Mouse (Mus musculus) ES-E14 (cell line): ENCODE measurements around the gene Wdr24. TPM values are rescaled to one million over a fixed set of nuclear protein-coding genes. Genes with fewer than 3 reads are reported as not detected.

Experiments used
- DNase-seq: peaks from one replicate; pipeline ENCODE4 v3.0.0-alpha.2; 2013; ENCODE audit warnings: low read depth, low spot score
- H3K27ac ChIP-seq: 2 replicates; pipeline ENCODE4 v1.5.1; 2012; ENCODE audit warnings: low read depth, mild to moderate bottlenecking, low read length, moderate library complexity, mixed read lengths; ENCODE audit not compliant: poor library complexity, insufficient read depth, severe bottlenecking
- H3K36me3 ChIP-seq: 2 replicates; pipeline ENCODE4 v1.6.1; 2012; ENCODE audit warnings: mild to moderate bottlenecking, low read length, moderate library complexity, mixed read lengths; ENCODE audit not compliant: control insufficient read depth, poor library complexity, insufficient read depth, severe bottlenecking
- H3K4me1 ChIP-seq, 2 experiments: fragments of 150-350 bp in 1 of 2; sonication (generic) in 1 of 2; 2 replicates each; pipeline ENCODE4 v1.6.1; 2012; ENCODE audit warnings: low read length in 2 of 2, mild to moderate bottlenecking in 1 of 2, mixed read lengths in 1 of 2; ENCODE audit not compliant: control insufficient read depth in 2 of 2, insufficient read depth in 2 of 2, poor library complexity in 1 of 2
- H3K4me3 ChIP-seq, 2 experiments: fragments of 150-350 bp in 1 of 2; sonication (generic) in 1 of 2; 2 replicates each; pipeline ENCODE4 v1.5.1; 2012; ENCODE audit warnings: low read length in 2 of 2, low read depth in 1 of 2, mild to moderate bottlenecking in 1 of 2, mixed read lengths in 1 of 2; ENCODE audit not compliant: insufficient read depth in 1 of 2, poor library complexity in 1 of 2, severe bottlenecking in 1 of 2
- H3K9ac ChIP-seq: 2 replicates; pipeline ENCODE4 v1.6.1; 2012; ENCODE audit warnings: low read depth, mild to moderate bottlenecking, low read length, mixed read lengths; ENCODE audit not compliant: poor library complexity, insufficient read depth, severe bottlenecking
- H3K9me3 ChIP-seq: fragments of 150-350 bp; sonication (generic); 2 replicates; pipeline ENCODE4 v1.6.1; 2012; ENCODE audit warnings: low read depth, mild to moderate bottlenecking, low read length; ENCODE audit not compliant: control insufficient read depth, insufficient read depth
- CHD2 ChIP-seq: IDR thresholded peaks from 2 replicates; pipeline ENCODE4 v1.6.1; 2014; ENCODE audit warnings: mild to moderate bottlenecking, low read depth, low read length, inconsistent platforms
- HCFC1 ChIP-seq: IDR thresholded peaks from 2 replicates; pipeline ENCODE4 v1.6.1; 2012; ENCODE audit warnings: low read length, inconsistent platforms, borderline replicate concordance; ENCODE audit not compliant: insufficient read depth
- MAFK ChIP-seq: IDR thresholded peaks from 2 replicates; pipeline ENCODE4 v1.6.1; 2014; ENCODE audit warnings: mild to moderate bottlenecking, low read depth, low read length, inconsistent platforms; ENCODE audit not compliant: insufficient read depth
- ZC3H11A ChIP-seq: IDR thresholded peaks from 2 replicates; pipeline ENCODE4 v1.6.1; 2012; ENCODE audit warnings: low read depth, mild to moderate bottlenecking, inconsistent platforms, low read length, borderline replicate concordance
- ZNF384 ChIP-seq: IDR thresholded peaks from 2 replicates; pipeline ENCODE4 v1.6.1; 2012; ENCODE audit warnings: low read depth, low read length, inconsistent platforms
- in situ Hi-C, 2 experiments: fragments of 600-800 bp; cut with MboI; formaldehyde crosslinking; loops; one replicate each; pipeline ENCODE4 v1.15.1; 2025; ENCODE audit warnings: low sequenced_read_pairs in 2 of 2, inconsistent platforms in 1 of 2; ENCODE audit not compliant: unreplicated experiment in 2 of 2
- total RNA-seq: library from RNA; depleted of rRNA; stranded (reverse); fragments of 300-350 nt; gene quantifications from 2 replicates; pipeline ENCODE4 v1.2.3, GENCODE M21; 2012

Wdr24 gene
- total RNA-seq, 1 experiment = 28.6 TPM

DNA sequence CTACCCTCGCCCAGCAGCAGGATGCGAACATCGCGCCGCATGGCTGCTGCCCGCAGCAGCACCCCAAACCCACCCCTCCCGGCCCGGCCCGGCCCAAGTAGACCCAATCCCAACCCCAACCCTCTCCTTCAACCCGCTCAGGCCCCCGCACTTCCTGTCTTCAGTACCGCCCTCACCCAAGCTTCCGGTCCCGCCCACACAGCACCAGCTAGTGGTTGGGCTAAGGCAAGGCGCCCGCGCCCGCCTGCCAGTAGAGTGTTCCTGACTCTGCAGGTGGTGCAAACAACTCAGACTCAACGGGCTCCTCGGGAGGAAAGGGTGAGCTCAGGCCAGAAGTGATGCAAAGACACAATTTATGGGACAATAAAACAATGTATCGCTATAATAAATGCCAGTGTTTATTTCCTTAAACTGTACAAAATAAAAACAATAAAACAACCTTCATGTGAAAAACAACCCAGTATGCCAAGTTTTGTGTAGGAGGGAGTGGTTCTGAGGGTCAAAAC is 21.0 kb downstream of the Wdr24 start, which contains the start of gene Rhot2:
Gene Rhot2 (minus strand): TSS at position 456 of the 506 bp plus-strand sequence.
- TF ChIP-seq ZNF384 = no peak
- no peak for TF ChIP-seq MAFK
- no peak for TF ChIP-seq HCFC1
- TF ChIP-seq CHD2 = no peak
- TF ChIP-seq ZC3H11A = no peak
- peak; percentile 83 for DNase-seq
- peaks cover 2 to 6% of the 10 kb centered on the region in 2 experiments; a peak in 1 of 4 replicates for H3K4me1 ChIP-seq
- in situ Hi-C loops = no loop called here
- H3K27ac ChIP-seq = peak within 1 kb of the TSS; percentile 22; the same call in 1 of the 2 replicates
- H3K4me3 ChIP-seq = peak within 1 kb of the TSS; percentile 88 to 93
- peak within 1 kb of the TSS; percentile 94 for H3K9ac ChIP-seq
- H3K9me3 ChIP-seq = no peaks in the 10 kb centered on the region
- H3K36me3 ChIP-seq = peaks cover 37% of the 10 kb centered on the region

GRCm38 (mm10) chr17:25860229-25860628 is 36.8 kb downstream of the Wdr24 start:
- Histone ChIP-seq H3K9me3 (no peaks in the 10 kb centered on the region), H3K4me1 (peaks cover 0 to 4% of the 10 kb centered on the region in 2 experiments; a peak in 1 of 4 replicates), H3K9ac (no peak overlapping the region), H3K27ac (no peak overlapping the region), H3K36me3 (peaks cover 2% of the 10 kb centered on the region; the same call in 1 of the 2 replicates), H3K4me3 (no peak overlapping the region)
- no peak for TF ChIP-seq ZC3H11A
- no peak for TF ChIP-seq MAFK
- no peak for TF ChIP-seq CHD2
- no peak for TF ChIP-seq ZNF384
- TF ChIP-seq HCFC1 = no peak
- DNase-seq = no peak
- in situ Hi-C loops = no loop called here

DNA sequence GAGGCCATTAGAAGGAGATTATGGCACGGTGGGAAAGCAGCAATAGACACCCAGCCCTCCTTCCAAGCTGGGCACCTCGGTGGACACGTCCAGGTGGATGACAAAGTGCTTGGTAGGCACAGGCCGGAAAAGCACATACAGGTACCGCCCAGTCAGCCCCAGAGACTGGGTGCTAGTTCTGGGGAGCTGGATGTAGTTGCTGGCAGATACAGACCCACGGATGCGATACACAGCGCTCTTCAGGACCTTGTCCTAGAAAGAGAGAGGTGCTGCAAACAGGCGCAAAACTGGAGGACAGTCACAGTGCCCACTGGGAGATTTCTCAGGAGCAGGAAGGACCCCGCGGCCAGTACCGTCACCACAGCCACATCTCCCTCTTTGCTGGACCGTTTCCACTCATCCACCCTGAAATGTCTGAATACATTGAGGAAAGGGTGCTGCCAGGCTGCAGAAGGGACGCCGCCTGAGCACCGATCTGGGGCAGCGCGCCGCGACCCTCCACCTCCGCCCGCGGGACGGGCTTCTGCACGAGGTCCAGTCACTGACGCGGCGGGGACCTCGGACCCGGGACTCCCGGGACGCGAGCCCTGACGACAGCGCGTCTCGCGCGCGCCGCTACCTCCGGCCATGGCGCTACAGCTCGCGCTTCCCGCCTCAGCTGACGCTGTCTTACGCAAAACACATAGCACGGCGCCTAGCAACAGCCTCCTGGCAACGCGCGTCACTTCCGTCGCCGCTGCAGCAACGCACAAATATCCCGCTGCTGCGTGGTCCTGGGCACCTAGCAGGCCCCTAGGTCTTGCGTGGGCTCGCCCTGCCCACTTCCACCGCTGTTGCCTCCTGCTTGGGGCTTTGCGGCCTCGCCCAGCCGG is 37.6 kb downstream of the Wdr24 start, which contains the start of gene Wdr90:
Gene Wdr90 (minus strand): TSS at position 670 of the 872 bp plus-strand sequence.
- in situ Hi-C loops = no loop called here
- no peak within 1 kb of the TSS for H3K27ac ChIP-seq
- TF ChIP-seq CHD2 (no peak), ZC3H11A (no peak), HCFC1 (no peak; the same call in 1 of the 2 replicates), ZNF384 (no peak), MAFK (no peak)
- peak within 1 kb of the TSS; percentile 87 for H3K9ac ChIP-seq
- no peak for DNase-seq
- H3K36me3 ChIP-seq = peaks cover 2% of the 10 kb centered on the region; the same call in 1 of the 2 replicates
- H3K9me3 ChIP-seq = no peaks in the 10 kb centered on the region
- peaks cover 0 to 3% of the 10 kb centered on the region in 2 experiments; a peak in 1 of 4 replicates for H3K4me1 ChIP-seq
- H3K4me3 ChIP-seq = peak within 1 kb of the TSS; percentile 69 to 77

DNA sequence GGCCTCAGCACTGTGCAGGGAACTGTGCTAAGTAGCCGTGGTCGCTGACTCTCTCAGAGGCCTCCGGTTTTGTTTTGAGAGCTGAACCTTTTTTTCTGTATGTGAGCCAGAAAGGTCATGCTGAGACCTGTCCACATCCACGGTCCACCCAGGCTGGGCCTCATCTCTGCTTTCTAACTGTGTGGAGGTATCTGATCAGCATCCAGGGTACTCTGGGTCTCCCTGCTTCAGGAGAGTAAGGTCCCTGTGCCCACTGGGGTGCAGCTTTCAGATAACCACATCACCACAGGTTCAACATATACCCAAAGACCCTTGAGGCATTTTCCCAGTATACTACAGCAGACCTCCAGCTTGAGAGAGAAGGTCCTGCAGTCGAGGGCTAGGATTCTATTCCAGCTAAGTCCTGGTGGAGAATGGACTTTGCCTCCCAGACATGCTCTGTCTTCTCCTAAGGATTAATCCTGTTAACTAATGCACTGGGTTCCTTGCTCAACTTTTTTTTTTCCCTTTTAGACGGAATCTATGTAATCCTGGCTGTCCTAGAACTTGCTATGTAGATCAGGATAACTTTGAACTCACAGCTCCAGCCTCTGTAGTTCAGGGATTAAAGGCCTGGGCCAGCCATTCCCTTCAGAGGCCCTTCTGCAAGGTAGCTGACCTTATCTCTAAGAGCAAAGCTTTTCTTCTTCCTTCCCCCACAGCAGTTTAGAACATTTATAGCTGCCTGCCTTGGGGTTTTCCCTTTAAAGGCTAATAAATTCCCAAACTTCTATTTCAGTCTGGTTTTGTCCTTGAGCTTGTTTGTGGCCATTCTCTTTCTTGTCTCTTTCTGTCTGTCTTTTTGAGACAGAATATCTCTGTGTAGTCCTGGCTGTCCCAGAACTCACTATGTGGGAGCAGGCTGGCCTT is 38.5 kb downstream of the Wdr24 start:
- peak overlapping the region; percentile 87 for H3K9ac ChIP-seq
- H3K36me3 ChIP-seq = peaks cover under 1% of the 10 kb centered on the region; the same call in 1 of the 2 replicates
- no peak for DNase-seq
- peaks cover 0 to 7% of the 10 kb centered on the region in 2 experiments; a peak in 1 of 4 replicates for H3K4me1 ChIP-seq
- H3K4me3 ChIP-seq = peak overlapping the region; percentile 69 to 77
- H3K27ac ChIP-seq = no peak overlapping the region
- no peaks in the 10 kb centered on the region for H3K9me3 ChIP-seq
- in situ Hi-C loops = no loop called here
- TF ChIP-seq HCFC1 = no peak
- no peak for TF ChIP-seq MAFK
- no peak for TF ChIP-seq CHD2
- no peak for TF ChIP-seq ZC3H11A
- no peak for TF ChIP-seq ZNF384
